In the genomic region with DNA sequence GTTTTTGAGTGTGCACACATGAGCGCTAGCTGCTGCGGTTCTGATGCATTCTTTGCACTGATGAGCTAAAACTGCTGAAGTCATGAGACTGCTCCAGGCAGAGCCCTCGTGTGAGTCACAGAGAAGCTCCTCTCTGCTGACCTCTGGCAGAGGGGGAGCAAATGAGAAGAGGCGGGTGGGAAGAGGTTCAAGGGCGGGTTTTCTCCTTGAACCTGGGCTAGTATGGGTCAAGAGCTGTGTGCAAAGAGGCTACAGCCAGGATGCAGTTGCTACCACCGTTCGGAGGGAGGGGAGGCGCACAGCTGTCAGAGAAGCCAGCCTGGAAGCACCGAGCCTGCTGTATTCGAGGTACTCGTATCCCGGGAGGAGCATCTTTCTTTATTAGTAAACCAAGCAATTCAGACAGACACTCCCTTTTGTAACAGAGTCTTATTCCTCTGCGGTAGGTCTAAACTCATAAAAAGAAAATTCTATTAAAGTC, we compare ENCODE assay signal across 9 mouse cellular contexts. TPM values are rescaled to one million over a fixed set of nuclear protein-coding genes. Genes with fewer than 3 reads are reported as not detected.
DNase-seq lines count a peak whose midpoint lies in the region; ATAC-seq and TF ChIP-seq lines count a peak whose summit lies in the region.
"Had no signal": no experiment of that assay in that cellular context is flagged by ENCODE, and none has a peak within 500 bp of the region (broad histone marks: within the 10 kb centered on the region; RNA-seq: fewer than 3 reads in every experiment).

TSS of gene Cdk15 (plus strand) at position 156 of the 481 bp plus-strand sequence.

- H3K36me3 ChIP-seq in liver, postnatal 0 days (replicated peaks; ENCODE audit: insufficient read depth, low read length) = no peaks in the 10 kb centered on the region
- H3K36me3 ChIP-seq in hindbrain, postnatal 0 days (ENCODE audit: insufficient read depth, low read length) = no peaks in the 10 kb centered on the region
- no peaks in the 10 kb centered on the region for H3K36me3 ChIP-seq in neural tube, embryonic 12.5 days
- H3K36me3 ChIP-seq: liver, embryonic 15.5 days had no signal

- no peak for ATAC-seq in liver, postnatal 0 days
- 0 out of 2 replicates have a peak, but pooled peaks have one; percentile 30 for ATAC-seq in hindbrain, postnatal 0 days
- peak; percentile 44; the same call in 1 of the 2 replicates for ATAC-seq in neural tube, embryonic 12.5 days (ENCODE audit: low FRiP score, low read depth)
- ATAC-seq in granulocyte monocyte progenitor cell, adult 5-6 weeks (replicated peaks; ENCODE audit: poor library complexity, severe bottlenecking) = no peak

- H3K4me3 ChIP-seq in liver, postnatal 0 days (ENCODE audit: low read depth, low read length) = no peak within 1 kb of the TSS
- H3K4me3 ChIP-seq in hindbrain, postnatal 0 days (ENCODE audit: low read length) = no peak within 1 kb of the TSS
- no peak within 1 kb of the TSS for H3K4me3 ChIP-seq in neural tube, embryonic 12.5 days
- H3K4me3 ChIP-seq: liver, embryonic 15.5 days had no signal

- H3K9ac ChIP-seq in liver, postnatal 0 days (replicated peaks) = no peak within 1 kb of the TSS
- H3K9ac ChIP-seq in hindbrain, postnatal 0 days (replicated peaks; ENCODE audit: low read length) = no peak within 1 kb of the TSS
- 0 out of 2 replicates have a peak within 1 kb of the TSS, but pooled peaks have one; percentile 23 for H3K9ac ChIP-seq in neural tube, embryonic 12.5 days
- H3K9ac ChIP-seq: liver, embryonic 15.5 days had no signal

- TF ChIP-seq CTCF in liver, postnatal 0 days (IDR thresholded peaks at IDR 0.05; ENCODE audit: low read depth) = no peak
- no peak for TF ChIP-seq CTCF in hindbrain, postnatal 0 days (IDR thresholded peaks at IDR 0.05; ENCODE audit: low read depth)

- no peak within 1 kb of the TSS for H3K4me2 ChIP-seq in liver, postnatal 0 days (ENCODE audit: low read depth, low read length)
- H3K4me2 ChIP-seq in hindbrain, postnatal 0 days (ENCODE audit: low read depth, low read length) = 0 out of 2 replicates have a peak within 1 kb of the TSS, but pooled peaks have one; percentile 25
- peak within 1 kb of the TSS; percentile 40 for H3K4me2 ChIP-seq in neural tube, embryonic 12.5 days (replicated peaks)
- H3K4me2 ChIP-seq: liver, embryonic 15.5 days had no signal

- DNase-seq in liver = peak; percentile 5
- no peak for DNase-seq in liver, postnatal 0 days
- DNase-seq in adrenal gland, adult 2 months = peak; percentile 71
- peak; percentile 18 for DNase-seq in hindbrain, postnatal 0 days (ENCODE audit: low spot score)
- no peak for DNase-seq in left cerebral cortex, adult 9 months (ENCODE audit: low spot score in 2 of 2)
- no peak for DNase-seq in spleen, postnatal 10 days (ENCODE audit: low spot score in 2 of 2)

- H3K27me3 ChIP-seq in liver, postnatal 0 days (ENCODE audit: insufficient read depth, low read length) = no peaks in the 10 kb centered on the region
- no peaks in the 10 kb centered on the region for H3K27me3 ChIP-seq in hindbrain, postnatal 0 days (ENCODE audit: insufficient read depth, low read length)
- no peaks in the 10 kb centered on the region for H3K27me3 ChIP-seq in neural tube, embryonic 12.5 days (replicated peaks)

- 36% methylated on average over 13 of the region's 13 CpGs for WGBS in liver, postnatal 0 days (ENCODE audit: insufficient replicate concordance)
- 13% methylated on average over 13 of the region's 13 CpGs for WGBS in hindbrain, postnatal 0 days
- WGBS in neural tube, embryonic 12.5 days = 12% methylated on average over 13 of the region's 13 CpGs

- no peak for TF ChIP-seq EP300 in liver, postnatal 0 days (IDR thresholded peaks at IDR 0.05; ENCODE audit: low read depth)

- H3K9me3 ChIP-seq in liver, postnatal 0 days (ENCODE audit: low read length) = no peaks in the 10 kb centered on the region
- H3K9me3 ChIP-seq in hindbrain, postnatal 0 days (ENCODE audit: low read length) = no peaks in the 10 kb centered on the region
- no peaks in the 10 kb centered on the region for H3K9me3 ChIP-seq in neural tube, embryonic 12.5 days
- H3K9me3 ChIP-seq: liver, embryonic 15.5 days had no signal

- H3K4me1 ChIP-seq in liver, postnatal 0 days (ENCODE audit: insufficient read depth) = no peaks in the 10 kb centered on the region
- no peaks in the 10 kb centered on the region for H3K4me1 ChIP-seq in hindbrain, postnatal 0 days (ENCODE audit: insufficient read depth, low read length)
- H3K4me1 ChIP-seq in neural tube, embryonic 12.5 days = peaks cover 16% of the 10 kb centered on the region
- H3K4me1 ChIP-seq: liver, embryonic 15.5 days had no signal

- H3K27ac ChIP-seq in liver, postnatal 0 days (ENCODE audit: low read depth) = no peak within 1 kb of the TSS
- H3K27ac ChIP-seq in hindbrain, postnatal 0 days = no peak within 1 kb of the TSS
- no peak within 1 kb of the TSS for H3K27ac ChIP-seq in neural tube, embryonic 12.5 days
- H3K27ac ChIP-seq: liver, embryonic 15.5 days had no signal

RNA-seq across cellular contexts. Expression of gene Cdk15, which starts in this region (rescaled TPM):
- 0.20 TPM in 1 of 2 replicates, not detected in the other for polyA plus RNA-seq in liver, postnatal 0 days (2015; fragmentation: Nextera tagmentation; extraction: Ambion mirVana)
- not detected for total RNA-seq in adrenal gland, adult 2 months (2021)
- polyA plus RNA-seq in adrenal gland, adult 2 months (2012; rRNA removed) = 0.11 TPM in 1 of 2 replicates, not detected in the other
- 1.3 TPM in 2 replicates for total RNA-seq in hindbrain, postnatal 0 days (2014; rRNA removed)
- polyA plus RNA-seq in hindbrain, postnatal 0 days (2015; fragmentation: Nextera tagmentation; extraction: Ambion mirVana) = 1.5 and 1.8 TPM in 2 replicates
- polyA plus RNA-seq in neural tube, embryonic 12.5 days (2016; fragmentation: Nextera tagmentation; extraction: Ambion mirVana) = 0.42 and 0.63 TPM in 2 replicates
- not detected in 2 replicates for total RNA-seq in granulocyte monocyte progenitor cell, adult 5-6 weeks (2014; fragmentation: Nextera tagmentation)
- not detected in 2 replicates for total RNA-seq in granulocyte monocyte progenitor cell, adult 5-6 weeks (2017)
- polyA plus RNA-seq: liver, embryonic 15.5 days had no signal

Comparison
In these comparisons a context has a peak if more than half of its experiments do, and no peak if none do; other contexts are left out.
1. DNase-seq: peak in liver (single experiment) and hindbrain, postnatal 0 days (single experiment); none in liver, postnatal 0 days (single experiment), left cerebral cortex, adult 9 months (0 of 2) and spleen, postnatal 10 days (0 of 2).
2. Peak in DNase-seq in adrenal gland, adult 2 months; RNA of the gene not detected or under 1 TPM.
3. Peak in ATAC-seq, H3K9ac ChIP-seq and H3K4me2 ChIP-seq in neural tube, embryonic 12.5 days; RNA of the gene not detected or under 1 TPM.